Mouse (Mus musculus): ENCODE data around the gene Vmn1r84.

Vmn1r84 gene

DNA sequence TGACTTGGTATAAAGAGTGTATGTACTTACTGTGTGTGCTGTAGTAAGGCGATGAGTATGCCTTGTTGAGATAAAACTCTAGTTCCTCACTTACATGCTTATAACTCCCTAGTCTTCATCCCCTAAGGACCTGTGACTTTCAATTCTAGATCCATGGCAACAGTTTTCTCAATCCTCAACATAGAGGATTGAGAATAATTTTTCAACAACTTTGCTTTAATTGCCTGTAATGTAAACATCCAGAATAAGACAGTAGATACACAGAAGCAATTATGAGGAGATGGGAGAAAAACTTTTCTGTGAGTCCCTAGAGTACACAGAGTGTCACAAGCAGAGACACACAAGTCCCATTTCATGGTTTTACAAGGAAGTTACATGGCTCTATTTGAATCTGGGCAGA, at the start of gene Vmn1r84:
Gene Vmn1r84 (minus strand): TSS at position 101 of the 400 bp plus-strand sequence.
- DNase-seq (ENCODE audit: low spot score), result no peak

DNA sequence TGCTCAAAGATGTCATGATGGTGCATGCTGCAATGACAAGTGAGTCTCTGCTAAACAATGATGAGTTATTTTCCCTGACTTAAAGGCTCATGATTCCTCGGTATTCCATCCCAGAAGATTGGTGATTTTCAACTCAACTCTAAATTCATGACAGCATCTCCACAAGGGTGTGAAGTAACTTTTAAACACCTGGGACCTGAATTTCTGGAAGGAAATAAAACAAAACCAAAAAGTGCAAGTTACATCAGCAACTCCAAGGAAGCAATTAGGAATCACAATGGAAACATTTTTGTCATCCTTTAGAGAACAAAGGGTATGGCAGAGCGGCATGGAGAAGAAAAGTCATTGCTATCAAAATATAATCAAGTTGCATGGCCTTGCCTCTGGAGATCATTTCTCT, 39.7 kb downstream of the Vmn1r84 start, which contains the start of gene Vmn1r83:
Gene Vmn1r83 (minus strand): TSS at position 101 of the 400 bp plus-strand sequence.
- DNase-seq (ENCODE audit: low spot score), result no peak
